Mouse (Mus musculus): ENCODE measurements around the gene D630003M21Rik. TPM values are rescaled to one million over a fixed set of nuclear protein-coding genes. Genes with fewer than 3 reads are reported as not detected.
A peak's percentile ranks its signal among the peaks of the same experiment; 100 is the strongest.

The D630003M21Rik gene
- polyA plus RNA-seq, 2 experiments = 12.7 to 19.2 TPM

DNA sequence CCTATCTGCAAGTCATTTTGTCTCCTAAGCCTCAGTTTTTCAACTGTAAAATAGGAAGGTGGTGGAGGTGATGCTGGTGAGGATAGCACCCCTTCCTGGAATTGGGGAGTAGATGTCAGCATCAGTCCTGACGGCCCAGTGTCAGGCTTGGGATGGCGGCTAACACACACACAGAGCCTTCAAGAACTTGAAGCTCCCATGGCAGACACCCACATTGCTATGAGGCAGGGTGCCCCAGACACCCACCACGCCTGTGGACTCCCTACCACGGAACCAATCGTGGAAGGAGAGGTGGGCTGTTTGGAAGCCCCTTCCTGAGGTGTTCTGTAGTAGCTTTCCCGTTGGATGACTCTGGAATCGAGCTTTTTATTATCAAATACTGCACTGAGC, 476 bp upstream of the D630003M21Rik start:
- peak overlapping the region; percentile 84 for H3K4me2 ChIP-seq (replicated peaks; ENCODE audit: low read depth, low read length, severe bottlenecking)
- no peaks in the 10 kb centered on the region for H3K27me3 ChIP-seq (ENCODE audit: control insufficient read depth, insufficient read depth, low read length)
- ATAC-seq (ENCODE audit: low FRiP score, low read depth) (no peak), DNase-seq (ENCODE audit: low spot score) (no peak)
- peak overlapping the region; percentile 53 for H3K4me3 ChIP-seq (replicated peaks; ENCODE audit: low read length)
- peaks cover 20% of the 10 kb centered on the region for H3K4me1 ChIP-seq (ENCODE audit: control insufficient read depth, insufficient read depth, low read length)
- no peak for TF ChIP-seq POLR2A (IDR thresholded peaks at IDR 0.05; ENCODE audit: borderline replicate concordance, extremely low read depth, insufficient read depth, insufficient read length)
- H3K27ac ChIP-seq (replicated peaks; ENCODE audit: low read depth, low read length) = peak overlapping the region; percentile 88
- H3K9me3 ChIP-seq (ENCODE audit: control insufficient read depth, low read length) = no peaks in the 10 kb centered on the region
- peak overlapping the region; percentile 70 for H3K9ac ChIP-seq (ENCODE audit: low read depth, low read length, severe bottlenecking)
- WGBS = 22% methylated on average over 7 of the region's 7 CpGs
- no peaks in the 10 kb centered on the region for H3K36me3 ChIP-seq (ENCODE audit: control insufficient read depth, insufficient read depth, low read length)

DNA sequence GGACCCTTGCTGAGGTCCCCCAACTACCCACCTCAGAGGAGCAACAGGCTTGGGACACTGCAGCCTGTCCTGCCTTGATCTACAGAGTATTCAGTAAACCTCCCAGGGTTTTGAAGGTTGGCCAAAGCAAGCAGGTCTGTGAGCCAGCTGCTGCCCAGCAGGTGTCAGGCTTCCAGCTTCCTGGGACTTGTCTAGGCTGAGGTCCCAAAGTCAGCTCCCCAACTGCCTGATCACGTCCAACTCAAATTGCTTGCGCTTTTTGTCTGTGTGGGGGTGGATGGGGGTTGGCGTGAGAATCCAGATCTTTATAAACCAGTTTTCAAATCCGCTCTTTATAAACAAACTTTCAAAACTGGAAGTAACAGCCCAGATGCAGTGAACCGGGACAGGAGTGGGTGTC, 3.7 kb downstream of the D630003M21Rik start:
- Histone ChIP-seq H3K4me3 (replicated peaks; ENCODE audit: low read length) (no peak overlapping the region), H3K4me2 (replicated peaks; ENCODE audit: low read depth, low read length, severe bottlenecking) (no peak overlapping the region), H3K27me3 (ENCODE audit: control insufficient read depth, insufficient read depth, low read length) (no peaks in the 10 kb centered on the region), H3K36me3 (ENCODE audit: control insufficient read depth, insufficient read depth, low read length) (peaks cover under 1% of the 10 kb centered on the region; the same call in 1 of the 2 replicates), H3K4me1 (ENCODE audit: control insufficient read depth, insufficient read depth, low read length) (peaks cover 40% of the 10 kb centered on the region), H3K9me3 (ENCODE audit: control insufficient read depth, low read length) (no peaks in the 10 kb centered on the region), H3K27ac (replicated peaks; ENCODE audit: low read depth, low read length) (no peak overlapping the region), H3K9ac (ENCODE audit: low read depth, low read length, severe bottlenecking) (no peak overlapping the region)
- TF ChIP-seq POLR2A (IDR thresholded peaks at IDR 0.05; ENCODE audit: borderline replicate concordance, extremely low read depth, insufficient read depth, insufficient read length) = no peak
- no peak for ATAC-seq (ENCODE audit: low FRiP score, low read depth)
- WGBS = 72% methylated on average over 5 of the region's 5 CpGs
- no peak for DNase-seq (ENCODE audit: low spot score)

DNA sequence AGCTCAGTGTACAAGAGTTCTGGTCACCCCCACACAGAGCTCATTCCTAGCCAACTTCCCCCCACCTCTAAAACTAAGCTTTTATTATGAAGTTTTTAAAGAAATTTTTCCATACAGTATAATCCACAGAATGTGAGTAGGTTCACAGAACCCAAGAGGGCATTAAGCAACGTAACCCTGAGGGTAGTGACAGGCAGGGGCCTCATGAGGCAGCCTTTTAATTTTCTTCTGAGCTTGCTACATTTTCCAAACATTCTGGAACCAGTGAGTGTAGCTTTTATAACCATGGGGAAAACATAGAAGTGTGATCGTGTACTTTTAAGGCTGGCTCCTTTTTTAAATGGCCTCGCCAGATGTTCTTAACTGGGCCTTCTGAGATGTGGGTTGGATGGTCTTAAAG, 5.5 kb downstream of the D630003M21Rik start:
- peak; percentile 76 for ATAC-seq (ENCODE audit: low FRiP score, low read depth)

DNA sequence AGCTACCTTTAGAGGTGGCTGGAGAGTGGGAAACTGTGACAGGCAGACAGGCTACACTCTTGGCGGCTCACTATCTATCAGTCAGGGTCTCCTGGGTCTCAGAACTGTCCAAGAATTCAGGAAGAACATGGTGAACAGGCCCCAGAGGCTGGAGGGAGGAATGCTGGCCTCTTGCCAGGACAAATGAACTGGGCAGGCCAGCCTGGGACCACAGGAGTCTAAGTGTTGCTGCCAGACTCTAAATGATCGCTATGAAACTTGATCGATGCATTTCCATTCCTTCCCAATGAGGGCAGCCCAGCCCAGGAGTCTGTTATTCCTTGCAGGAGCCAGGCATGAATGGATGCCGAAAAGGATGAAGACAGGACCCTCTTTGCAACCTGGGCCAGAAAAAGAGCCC, 6.4 kb downstream of the D630003M21Rik start:
- peak overlapping the region; percentile 32 for H3K4me2 ChIP-seq (replicated peaks; ENCODE audit: low read depth, low read length, severe bottlenecking)
- H3K4me1 ChIP-seq (ENCODE audit: control insufficient read depth, insufficient read depth, low read length) = peaks cover 30% of the 10 kb centered on the region

More for the DNA sequence above, 5.5 kb downstream of the D630003M21Rik start:
- no peak overlapping the region for H3K9ac ChIP-seq (ENCODE audit: low read depth, low read length, severe bottlenecking)
- H3K4me2 ChIP-seq (replicated peaks; ENCODE audit: low read depth, low read length, severe bottlenecking) = peak overlapping the region; percentile 32; the same call in 1 of the 2 replicates
- no peaks in the 10 kb centered on the region for H3K9me3 ChIP-seq (ENCODE audit: control insufficient read depth, low read length)
- no peaks in the 10 kb centered on the region for H3K27me3 ChIP-seq (ENCODE audit: control insufficient read depth, insufficient read depth, low read length)
- no peak for TF ChIP-seq POLR2A (IDR thresholded peaks at IDR 0.05; ENCODE audit: borderline replicate concordance, extremely low read depth, insufficient read depth, insufficient read length)
- H3K4me1 ChIP-seq (ENCODE audit: control insufficient read depth, insufficient read depth, low read length) = peaks cover 36% of the 10 kb centered on the region
- H3K4me3 ChIP-seq (replicated peaks; ENCODE audit: low read length) = no peak overlapping the region
- peaks cover 18% of the 10 kb centered on the region for H3K36me3 ChIP-seq (ENCODE audit: control insufficient read depth, insufficient read depth, low read length)
- WGBS = 14% methylated on average over 3 of the region's 3 CpGs
- DNase-seq (ENCODE audit: low spot score) = peak; percentile 62
- peak overlapping the region; percentile 91 for H3K27ac ChIP-seq (replicated peaks; ENCODE audit: low read depth, low read length)

DNA sequence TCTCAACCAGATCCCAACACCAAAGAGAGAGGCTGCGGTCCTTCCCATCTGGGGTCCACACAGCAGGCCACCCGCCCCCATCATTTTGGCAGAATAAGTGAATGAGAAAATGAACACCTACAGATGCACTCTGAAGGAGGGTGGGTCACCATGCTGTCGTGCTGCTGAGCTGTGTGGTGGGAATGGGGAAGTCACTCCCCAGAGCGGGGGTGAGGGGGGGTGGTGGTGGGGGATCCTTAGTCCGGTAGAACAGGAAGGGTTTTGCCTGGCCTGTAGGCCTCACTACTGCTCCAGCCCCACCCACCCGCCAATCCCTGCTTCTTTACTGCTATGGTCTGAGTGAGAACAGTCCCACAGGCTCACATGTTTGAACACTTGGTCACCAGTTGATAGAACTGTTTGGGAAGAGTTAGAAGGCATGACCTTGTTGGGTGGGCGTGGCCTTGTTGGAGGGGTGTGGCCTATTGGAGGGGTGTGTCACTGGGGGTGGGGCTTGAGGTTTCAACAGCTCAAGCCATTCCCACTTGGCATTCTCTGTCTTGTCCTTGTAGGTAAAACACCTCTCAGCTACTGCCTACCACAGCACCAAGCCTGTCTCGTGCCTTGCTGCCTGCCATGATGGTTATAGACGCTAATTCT, 7.5 kb downstream of the D630003M21Rik start:
- no peaks in the 10 kb centered on the region for H3K9me3 ChIP-seq (ENCODE audit: control insufficient read depth, low read length)
- WGBS = 86% methylated on average over 9 of the region's 9 CpGs
- ATAC-seq (ENCODE audit: low FRiP score, low read depth) = no peak
- H3K9ac ChIP-seq (ENCODE audit: low read depth, low read length, severe bottlenecking) = no peak overlapping the region
- peaks cover 28% of the 10 kb centered on the region for H3K4me1 ChIP-seq (ENCODE audit: control insufficient read depth, insufficient read depth, low read length)
- no peak for TF ChIP-seq POLR2A (IDR thresholded peaks at IDR 0.05; ENCODE audit: borderline replicate concordance, extremely low read depth, insufficient read depth, insufficient read length)
- no peak for DNase-seq (ENCODE audit: low spot score)
- no peak overlapping the region for H3K4me2 ChIP-seq (replicated peaks; ENCODE audit: low read depth, low read length, severe bottlenecking)
- no peak overlapping the region for H3K4me3 ChIP-seq (replicated peaks; ENCODE audit: low read length)
- no peaks in the 10 kb centered on the region for H3K27me3 ChIP-seq (ENCODE audit: control insufficient read depth, insufficient read depth, low read length)
- H3K27ac ChIP-seq (replicated peaks; ENCODE audit: low read depth, low read length) = no peak overlapping the region; the same call in 1 of the 2 replicates
- peaks cover 37% of the 10 kb centered on the region for H3K36me3 ChIP-seq (ENCODE audit: control insufficient read depth, insufficient read depth, low read length)

More for the DNA sequence above, 6.4 kb downstream of the D630003M21Rik start:
- H3K27ac ChIP-seq (replicated peaks; ENCODE audit: low read depth, low read length) = peak overlapping the region; percentile 91
- H3K4me3 ChIP-seq (replicated peaks; ENCODE audit: low read length) = no peak overlapping the region
- 21% methylated on average over 4 of the region's 4 CpGs for WGBS
- H3K9ac ChIP-seq (ENCODE audit: low read depth, low read length, severe bottlenecking) = no peak overlapping the region
- no peaks in the 10 kb centered on the region for H3K9me3 ChIP-seq (ENCODE audit: control insufficient read depth, low read length)
- no peaks in the 10 kb centered on the region for H3K27me3 ChIP-seq (ENCODE audit: control insufficient read depth, insufficient read depth, low read length)
- DNase-seq (ENCODE audit: low spot score) = peak; percentile 75
- TF ChIP-seq POLR2A (IDR thresholded peaks at IDR 0.05; ENCODE audit: borderline replicate concordance, extremely low read depth, insufficient read depth, insufficient read length) = no peak
- peak; percentile 75 for ATAC-seq (ENCODE audit: low FRiP score, low read depth)
- H3K36me3 ChIP-seq (ENCODE audit: control insufficient read depth, insufficient read depth, low read length) = peaks cover 27% of the 10 kb centered on the region

All from limb, embryonic 14.5 days (tissue).